Mouse (Mus musculus): ENCODE data around the gene Supt5. TPM values are rescaled to one million over a fixed set of nuclear protein-coding genes. Genes with fewer than 3 reads are reported as not detected.

The Supt5 gene
- polyA plus RNA-seq, 1 experiment from 2014 or later = 35.2 TPM

DNA sequence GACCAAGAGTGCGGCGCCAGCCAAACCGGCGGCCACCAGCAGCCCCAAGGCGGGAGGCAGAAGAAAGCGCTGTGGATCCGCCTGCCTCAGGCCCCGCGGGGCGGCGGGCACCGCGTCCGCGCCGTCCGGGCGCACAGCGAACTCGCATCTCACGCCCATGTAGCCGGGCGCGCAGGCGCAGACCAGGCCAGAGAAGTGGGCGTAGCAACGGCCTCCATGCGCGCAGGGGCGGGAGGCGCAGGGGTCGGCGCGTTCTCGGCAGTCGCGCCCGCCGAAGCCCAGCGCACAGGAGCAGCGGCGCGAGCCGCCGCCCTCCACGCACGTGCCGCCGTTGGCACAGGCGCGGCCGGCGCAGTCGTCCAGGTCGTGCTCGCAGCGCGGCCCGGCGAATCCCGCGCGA is 44.1 kb downstream of the Supt5 start:
- Histone ChIP-seq H3K4me2 (peak overlapping the region; percentile 64), H3K27ac (no peak overlapping the region), H3K36me3 (no peaks in the 10 kb centered on the region), H3K4me3 (replicated peaks) (peak overlapping the region; percentile 50), H3K9ac (peak overlapping the region; percentile 17; the same call in 1 of the 2 replicates), H3K27me3 (peaks cover 100% of the 10 kb centered on the region), H3K4me1 (replicated peaks) (peaks cover 24% of the 10 kb centered on the region), H3K9me3 (replicated peaks) (no peaks in the 10 kb centered on the region)
- DNase-seq (peak; percentile 38), ATAC-seq (ENCODE audit: low read depth) (peak; percentile 45; the same call in 1 of the 2 replicates)
- WGBS (ENCODE audit: insufficient replicate concordance) = 3% methylated on average over 50 of the region's 63 CpGs

DNA sequence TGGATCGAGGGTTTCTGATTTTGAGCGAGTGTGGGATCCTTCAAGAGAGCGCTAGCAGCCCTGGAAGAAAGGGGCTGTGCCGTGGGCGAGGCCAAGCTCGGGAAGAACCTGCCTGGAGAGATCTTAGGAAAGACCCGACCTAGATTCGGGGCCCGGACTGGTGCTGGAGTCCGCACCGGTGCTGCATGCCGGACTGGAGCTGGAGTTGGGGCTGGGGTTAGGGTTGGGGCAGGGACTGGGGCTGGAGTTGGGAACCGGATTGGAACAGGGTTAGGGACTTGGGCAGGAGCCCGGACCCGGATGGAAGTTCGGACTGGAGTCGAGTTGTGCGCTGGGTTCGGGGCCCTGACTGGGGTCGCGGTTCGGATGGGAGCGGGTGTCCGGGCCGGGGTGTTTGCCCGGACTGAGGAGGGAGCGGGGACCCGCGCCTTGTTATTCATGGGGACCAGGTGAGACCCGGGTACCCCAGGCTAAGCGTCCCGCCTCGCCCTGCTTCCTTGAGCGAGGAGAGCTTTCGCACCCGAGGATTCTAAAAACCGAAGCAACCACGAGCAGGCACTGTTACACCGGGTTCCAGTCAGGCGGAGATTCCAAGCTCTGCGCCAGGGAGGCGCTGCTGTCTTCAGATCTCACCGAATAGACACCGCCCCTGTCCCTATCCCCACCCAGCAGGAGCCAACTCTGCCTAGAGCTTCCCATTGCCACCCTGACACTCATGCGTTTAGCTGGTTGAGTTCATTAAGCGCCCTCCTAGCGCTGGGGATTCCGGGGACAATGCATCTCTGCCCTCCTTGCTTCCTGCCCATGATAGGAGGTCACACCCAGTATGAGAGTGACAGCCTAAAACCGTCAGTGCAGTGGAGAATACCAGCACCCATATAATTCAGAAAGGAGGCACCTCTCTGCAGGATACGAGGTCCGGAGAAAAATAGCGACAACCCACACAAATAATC is 47.6 kb downstream of the Supt5 start, which contains the start of gene Selenov:
Selenov (minus strand) TSS at position 549 of the 953 bp plus-strand sequence.
- no peak within 1 kb of the TSS for H3K27ac ChIP-seq
- 3% methylated on average over 52 of the region's 52 CpGs for WGBS (ENCODE audit: insufficient replicate concordance)
- DNase-seq = no peak
- ATAC-seq (ENCODE audit: low read depth) = no peak
- peaks cover 89% of the 10 kb centered on the region for H3K27me3 ChIP-seq
- no peaks in the 10 kb centered on the region for H3K9me3 ChIP-seq (replicated peaks)
- peak within 1 kb of the TSS; percentile 18; the same call in 1 of the 2 replicates for H3K4me3 ChIP-seq (replicated peaks)
- no peaks in the 10 kb centered on the region for H3K36me3 ChIP-seq
- H3K4me2 ChIP-seq = peak within 1 kb of the TSS; percentile 37
- peaks cover 17% of the 10 kb centered on the region for H3K4me1 ChIP-seq (replicated peaks)
- H3K9ac ChIP-seq = no peak within 1 kb of the TSS

DNA sequence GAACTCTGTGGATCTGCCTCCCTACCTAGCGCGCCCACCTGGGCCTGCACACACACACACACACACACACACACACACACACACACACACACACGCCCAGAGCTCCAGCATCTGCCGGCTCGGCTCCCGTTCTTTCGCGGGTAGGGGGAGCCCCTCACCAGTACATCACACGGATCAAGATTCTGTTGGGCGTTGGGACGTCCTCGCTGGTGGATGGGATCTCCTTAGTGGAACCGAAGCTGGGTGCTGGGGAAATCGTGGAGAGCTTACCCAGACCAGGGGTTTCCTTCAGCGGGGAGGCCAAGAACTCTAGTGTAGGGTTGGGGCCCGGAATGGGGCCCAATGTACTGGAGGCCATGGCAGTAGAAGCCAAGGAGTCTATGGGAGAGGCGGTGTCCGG is 48.4 kb downstream of the Supt5 start:
- Histone ChIP-seq H3K36me3 (no peaks in the 10 kb centered on the region), H3K27me3 (peaks cover 81% of the 10 kb centered on the region), H3K9ac (no peak overlapping the region), H3K9me3 (replicated peaks) (no peaks in the 10 kb centered on the region), H3K4me3 (replicated peaks) (peak overlapping the region; percentile 18; the same call in 1 of the 2 replicates), H3K27ac (no peak overlapping the region), H3K4me2 (peak overlapping the region; percentile 37), H3K4me1 (replicated peaks) (peaks cover 17% of the 10 kb centered on the region)
- 2% methylated on average over 18 of the region's 18 CpGs for whole genome bisulfite sequencing (ENCODE audit: insufficient replicate concordance)
- DNase-seq = no peak
- ATAC-seq (ENCODE audit: low read depth) = no peak

DNA sequence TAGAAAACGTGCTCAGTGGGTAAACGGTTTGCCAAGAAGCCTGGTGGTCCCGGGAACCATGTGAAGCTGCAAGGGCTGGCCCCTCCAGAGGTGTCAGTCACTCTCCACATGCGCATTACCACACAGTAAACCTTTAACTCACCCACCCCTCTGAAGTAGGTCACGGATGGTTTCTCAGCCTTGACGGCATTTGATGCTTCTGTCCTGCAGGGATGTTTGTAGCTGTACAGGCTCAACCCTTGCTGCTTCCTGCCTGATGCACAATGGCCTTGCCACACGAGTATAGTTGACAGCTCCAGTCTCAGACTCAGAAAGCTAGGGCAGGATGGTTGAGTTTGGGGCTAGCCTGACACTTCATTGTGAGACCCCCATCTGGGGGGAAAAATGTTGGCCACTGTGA is 57.9 kb downstream of the Supt5 start:
- H3K27ac ChIP-seq = no peak overlapping the region
- H3K4me3 ChIP-seq (replicated peaks) = no peak overlapping the region
- H3K36me3 ChIP-seq = no peaks in the 10 kb centered on the region
- H3K27me3 ChIP-seq = no peaks in the 10 kb centered on the region
- 57% methylated on average over 7 of the region's 7 CpGs for WGBS (ENCODE audit: insufficient replicate concordance)
- H3K9me3 ChIP-seq (replicated peaks) = no peaks in the 10 kb centered on the region
- no peak for DNase-seq
- H3K9ac ChIP-seq = no peak overlapping the region
- H3K4me1 ChIP-seq (replicated peaks) = peaks cover 9% of the 10 kb centered on the region
- no peak for ATAC-seq (ENCODE audit: low read depth)
- H3K4me2 ChIP-seq = no peak overlapping the region

DNA sequence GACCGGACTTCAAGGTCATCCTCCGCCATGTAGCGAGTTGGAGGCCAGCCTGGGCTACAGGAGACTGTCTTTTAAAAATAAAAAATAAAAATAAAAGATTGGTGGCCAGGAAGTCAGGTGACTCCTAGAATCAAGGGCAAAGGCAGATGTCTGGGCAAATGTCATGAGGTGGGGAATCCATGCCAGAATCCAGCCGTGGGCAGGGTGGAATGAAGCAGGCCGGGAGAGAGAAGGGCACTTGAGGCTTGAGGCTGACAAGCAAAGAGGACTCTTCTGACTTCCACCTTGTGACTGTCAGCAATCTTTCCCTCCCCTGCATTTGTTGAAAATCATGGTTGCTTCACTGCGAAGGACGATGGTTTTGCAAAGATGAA is 60.3 kb downstream of the Supt5 start:
- no peaks in the 10 kb centered on the region for H3K9me3 ChIP-seq (replicated peaks)
- no peaks in the 10 kb centered on the region for H3K27me3 ChIP-seq
- peak overlapping the region; percentile 86 for H3K9ac ChIP-seq
- H3K4me2 ChIP-seq = peak overlapping the region; percentile 92
- peak overlapping the region; percentile 75 for H3K4me3 ChIP-seq (replicated peaks)
- 93% methylated on average over 7 of the region's 7 CpGs for WGBS (ENCODE audit: insufficient replicate concordance)
- no peak for DNase-seq
- H3K27ac ChIP-seq = no peak overlapping the region
- H3K36me3 ChIP-seq = no peaks in the 10 kb centered on the region
- ATAC-seq (ENCODE audit: low read depth) = no peak
- peaks cover 9% of the 10 kb centered on the region for H3K4me1 ChIP-seq (replicated peaks)

DNA sequence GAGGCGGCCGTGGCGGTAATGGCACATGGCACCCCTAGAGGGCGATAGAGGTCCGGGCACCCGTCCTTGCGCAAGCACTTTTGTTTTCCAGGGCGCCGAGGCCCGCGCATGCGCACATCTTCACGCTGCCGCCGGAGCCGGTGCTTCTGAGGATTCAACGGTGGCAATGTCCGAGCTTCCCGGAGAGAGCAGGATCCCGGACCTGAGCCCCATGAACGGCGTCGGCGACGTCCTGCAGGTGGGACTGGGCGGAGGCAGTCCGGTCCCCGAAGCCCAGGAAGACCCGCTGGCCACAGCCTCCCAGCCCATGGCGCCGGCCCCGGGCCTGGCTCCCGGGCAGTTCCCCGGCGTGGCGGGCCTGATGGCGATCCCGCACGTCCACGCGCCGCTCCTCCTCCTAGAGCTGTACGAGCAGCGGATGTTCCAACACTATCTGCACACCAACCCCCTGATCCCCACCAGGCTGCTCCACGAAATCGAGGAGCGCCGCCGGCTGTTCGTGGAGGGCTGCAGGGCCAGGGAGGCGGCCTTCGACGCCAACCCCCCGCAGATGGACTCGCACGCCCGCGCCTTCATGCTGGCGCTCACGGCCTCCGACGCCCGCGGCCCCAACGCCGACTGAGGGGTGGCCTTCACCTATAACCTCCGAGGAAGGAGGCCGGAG is 60.8 kb downstream of the Supt5 start, which contains the start of gene Eid2b:
Eid2b (plus strand) TSS at position 125 of the 664 bp plus-strand sequence.
- H3K36me3 ChIP-seq = no peaks in the 10 kb centered on the region
- H3K9ac ChIP-seq = peak within 1 kb of the TSS; percentile 86
- no peaks in the 10 kb centered on the region for H3K9me3 ChIP-seq (replicated peaks)
- WGBS (ENCODE audit: insufficient replicate concordance) = 4% methylated on average over 68 of the region's 68 CpGs
- peaks cover 9% of the 10 kb centered on the region for H3K4me1 ChIP-seq (replicated peaks)
- H3K27ac ChIP-seq = peak within 1 kb of the TSS; percentile 55
- ATAC-seq (ENCODE audit: low read depth) (peak; percentile 78), DNase-seq (peak; percentile 90)
- H3K4me3 ChIP-seq (replicated peaks) = peak within 1 kb of the TSS; percentile 75
- no peaks in the 10 kb centered on the region for H3K27me3 ChIP-seq
- peak within 1 kb of the TSS; percentile 92 for H3K4me2 ChIP-seq

DNA sequence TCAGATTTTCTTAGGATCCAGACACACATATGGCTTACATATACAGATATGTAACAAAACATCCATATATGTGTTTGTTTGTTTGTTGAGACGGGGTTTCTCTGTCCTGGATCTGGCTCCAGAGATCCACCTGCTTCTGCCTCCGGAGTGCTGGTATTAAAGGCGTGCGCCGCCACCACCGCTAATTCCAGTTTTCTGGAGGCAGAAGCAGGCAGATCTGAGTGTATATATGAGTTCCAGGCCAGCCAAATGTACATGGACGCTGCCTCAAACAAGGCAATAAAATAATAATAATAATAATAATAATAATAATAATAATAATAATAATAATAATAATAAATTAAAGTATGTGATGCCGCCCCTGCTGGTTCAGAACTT is 61.3 kb downstream of the Supt5 start:
- no peaks in the 10 kb centered on the region for H3K27me3 ChIP-seq
- 49% methylated on average over 8 of the region's 8 CpGs for WGBS (ENCODE audit: insufficient replicate concordance)
- H3K36me3 ChIP-seq = no peaks in the 10 kb centered on the region
- peaks cover 9% of the 10 kb centered on the region for H3K4me1 ChIP-seq (replicated peaks)
- H3K4me3 ChIP-seq (replicated peaks) = no peak overlapping the region
- no peak overlapping the region for H3K27ac ChIP-seq
- ATAC-seq (ENCODE audit: low read depth) (no peak), DNase-seq (no peak)
- no peak overlapping the region for H3K9ac ChIP-seq
- no peak overlapping the region for H3K4me2 ChIP-seq
- H3K9me3 ChIP-seq (replicated peaks) = no peaks in the 10 kb centered on the region

DNA sequence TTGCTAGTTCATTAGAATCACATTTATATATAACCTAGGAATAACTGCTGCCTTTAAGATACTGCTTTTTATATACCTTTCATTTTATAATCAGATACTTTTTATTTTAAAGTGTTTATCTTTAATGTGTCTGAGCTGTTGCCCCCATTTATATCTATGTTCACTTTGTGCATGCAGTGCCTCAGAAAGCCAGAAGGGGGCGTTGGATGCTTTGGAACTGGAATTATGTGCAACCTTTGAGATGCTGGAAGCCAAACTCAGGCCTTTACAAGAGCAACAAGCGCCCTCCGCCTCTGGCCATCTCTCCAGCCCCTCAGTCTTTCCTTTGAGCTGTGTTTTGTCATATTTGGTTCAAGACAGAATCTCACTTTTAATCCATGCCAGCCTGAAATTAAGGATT is 66.8 kb downstream of the Supt5 start:
- Histone ChIP-seq H3K36me3 (no peaks in the 10 kb centered on the region), H3K27me3 (peaks cover 24% of the 10 kb centered on the region), H3K27ac (no peak overlapping the region), H3K4me3 (replicated peaks) (no peak overlapping the region), H3K4me2 (no peak overlapping the region), H3K4me1 (replicated peaks) (peaks cover 9% of the 10 kb centered on the region), H3K9ac (no peak overlapping the region), H3K9me3 (replicated peaks) (no peaks in the 10 kb centered on the region)
- DNase-seq = no peak
- no peak for ATAC-seq (ENCODE audit: low read depth)
- WGBS (ENCODE audit: insufficient replicate concordance) = 58% methylated on average over 3 of the region's 3 CpGs

DNA sequence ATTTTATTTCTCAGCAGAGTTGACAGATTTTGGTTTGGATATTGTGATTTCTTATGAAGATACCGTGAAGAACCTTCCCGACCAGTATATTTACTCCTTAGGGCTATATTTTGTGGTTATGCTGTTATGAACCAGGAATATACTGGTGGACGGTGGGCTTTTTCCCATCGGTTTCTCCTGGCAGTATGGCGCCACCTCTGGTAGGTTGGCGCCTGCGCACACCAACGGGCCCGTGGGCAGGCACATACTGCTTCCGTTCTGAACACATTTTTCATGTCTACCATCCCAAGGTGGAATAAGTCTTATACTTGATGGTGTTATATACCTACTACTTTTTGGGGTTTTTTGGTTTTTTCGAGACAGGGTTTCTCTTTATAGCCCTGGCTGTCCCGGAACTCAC is 69.2 kb downstream of the Supt5 start:
- no peak for ATAC-seq (ENCODE audit: low read depth)
- 76% methylated on average over 12 of the region's 12 CpGs for WGBS (ENCODE audit: insufficient replicate concordance)
- H3K4me2 ChIP-seq = no peak overlapping the region

DNA sequence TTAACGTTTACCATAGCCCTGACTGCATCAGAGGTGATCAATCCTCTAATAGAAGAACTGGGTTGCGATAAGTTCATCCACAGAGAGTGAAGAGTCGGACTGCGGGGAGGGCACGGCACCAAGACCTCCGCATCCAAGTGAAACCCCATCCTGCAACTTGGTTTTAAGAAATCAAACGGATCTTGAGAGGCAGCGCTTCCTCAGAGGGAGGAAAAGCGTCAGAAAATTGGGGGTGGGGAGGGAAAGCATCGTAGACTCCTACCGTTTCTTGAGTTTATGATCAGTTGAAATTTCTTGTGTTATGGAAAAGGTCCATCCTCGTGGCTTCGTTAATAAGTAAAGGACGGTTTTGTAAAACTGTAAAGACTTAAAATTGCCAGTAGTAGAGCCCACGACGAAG is 70.0 kb downstream of the Supt5 start:
- H3K36me3 ChIP-seq = no peaks in the 10 kb centered on the region

More for the DNA sequence above, 69.2 kb downstream of the Supt5 start:
- H3K27ac ChIP-seq = no peak overlapping the region
- H3K9me3 ChIP-seq (replicated peaks) = no peaks in the 10 kb centered on the region
- no peak overlapping the region for H3K9ac ChIP-seq
- no peak for DNase-seq
- peaks cover 9% of the 10 kb centered on the region for H3K4me1 ChIP-seq (replicated peaks)
- H3K4me3 ChIP-seq (replicated peaks) = no peak overlapping the region
- H3K27me3 ChIP-seq = peaks cover 32% of the 10 kb centered on the region
- H3K36me3 ChIP-seq = no peaks in the 10 kb centered on the region

DNA sequence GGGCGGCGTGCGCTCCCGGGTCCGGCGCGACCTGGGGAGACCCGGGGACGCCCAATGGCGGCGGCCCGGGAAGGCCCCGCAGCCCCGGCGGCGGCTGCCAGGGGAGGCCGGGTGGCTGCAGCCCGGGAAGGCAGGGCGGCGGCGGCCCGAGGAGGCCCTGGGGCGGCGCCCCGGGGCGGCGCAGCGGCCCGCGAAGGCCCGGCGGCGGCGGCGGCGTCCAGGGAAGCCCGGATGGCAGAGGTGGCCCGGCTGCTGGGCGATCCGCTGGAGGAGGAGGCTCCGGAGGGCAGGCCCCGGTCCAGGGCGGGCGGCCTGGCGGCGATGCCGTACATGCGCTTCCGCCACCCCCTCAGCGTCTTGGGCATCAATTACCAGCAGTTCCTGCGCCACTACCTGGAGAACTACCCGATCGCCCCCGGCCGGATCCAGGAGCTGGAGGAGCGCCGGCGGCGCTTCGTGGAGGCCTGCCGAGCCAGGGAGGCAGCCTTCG is 70.5 kb downstream of the Supt5 start:
- peak; percentile 17 for DNase-seq
- WGBS (ENCODE audit: insufficient replicate concordance) = under 1% methylated on average over 61 of the region's 62 CpGs

More for the DNA sequence above, 70.0 kb downstream of the Supt5 start:
- peaks cover 9% of the 10 kb centered on the region for H3K4me1 ChIP-seq (replicated peaks)
- 25% methylated on average over 16 of the region's 16 CpGs for WGBS (ENCODE audit: insufficient replicate concordance)
- H3K27ac ChIP-seq = no peak overlapping the region
- no peak for DNase-seq
- H3K27me3 ChIP-seq = peaks cover 32% of the 10 kb centered on the region
- no peak for ATAC-seq (ENCODE audit: low read depth)
- peak overlapping the region; percentile 67 for H3K4me3 ChIP-seq (replicated peaks)
- peak overlapping the region; percentile 74 for H3K4me2 ChIP-seq
- H3K9ac ChIP-seq = peak overlapping the region; percentile 73
- H3K9me3 ChIP-seq (replicated peaks) = no peaks in the 10 kb centered on the region

More for the DNA sequence above, 70.5 kb downstream of the Supt5 start:
- no peak overlapping the region for H3K27ac ChIP-seq
- peaks cover 9% of the 10 kb centered on the region for H3K4me1 ChIP-seq (replicated peaks)
- peak overlapping the region; percentile 73 for H3K9ac ChIP-seq
- peak overlapping the region; percentile 74 for H3K4me2 ChIP-seq
- H3K9me3 ChIP-seq (replicated peaks) = no peaks in the 10 kb centered on the region
- ATAC-seq (ENCODE audit: low read depth) = peak; percentile 66
- peak overlapping the region; percentile 67 for H3K4me3 ChIP-seq (replicated peaks)
- H3K27me3 ChIP-seq = peaks cover 32% of the 10 kb centered on the region
- H3K36me3 ChIP-seq = no peaks in the 10 kb centered on the region
